Mouse (Mus musculus) neural tube, embryonic 12.5 days (tissue): ENCODE measurements at regions not wholly inside any gene's neighbourhood (a gene's known extent, or its start where the extent isn't known, plus 50 kb on each side); places are given as distances from the start of the nearest gene placed in this dataset.
A peak's percentile ranks its signal among the peaks of the same experiment; 100 is the strongest.

Experiments
- ATAC-seq: fragments of 200-750 bp; cut with Nextera tagmentation; 2 replicates; pipeline ENCODE4 v1.8.0; 2017; ENCODE audit warnings: low read depth, mild to moderate bottlenecking, moderate TSS enrichment, moderate library complexity; ENCODE audit not compliant: low FRiP score
- H3K27ac ChIP-seq: fragments of 300-500 bp; sonication (generic); 2 replicates; pipeline ENCODE4 v1.5.1; 2016
- H3K27me3 ChIP-seq: fragments of 300-500 bp; sonication (generic); replicated peaks from 2 replicates; pipeline ENCODE4 v1.6.1; 2016; ENCODE audit warnings: mild to moderate bottlenecking
- H3K36me3 ChIP-seq: fragments of 300-500 bp; sonication (generic); 2 replicates; pipeline ENCODE4 v1.6.1; 2016; ENCODE audit warnings: mild to moderate bottlenecking
- H3K4me1 ChIP-seq: fragments of 300-500 bp; sonication (generic); 2 replicates; pipeline ENCODE4 v1.6.1; 2016
- H3K4me2 ChIP-seq: fragments of 300-500 bp; sonication (generic); replicated peaks from 2 replicates; pipeline ENCODE4 v1.6.1; 2016; ENCODE audit warnings: mild to moderate bottlenecking
- H3K4me3 ChIP-seq: fragments of 300-500 bp; sonication (generic); 2 replicates; pipeline ENCODE4 v1.5.1; 2016
- H3K9ac ChIP-seq: fragments of 300-500 bp; sonication (generic); 2 replicates; pipeline ENCODE4 v1.6.1; 2016; ENCODE audit warnings: mild to moderate bottlenecking
- H3K9me3 ChIP-seq: fragments of 300-500 bp; sonication (generic); 2 replicates; pipeline ENCODE4 v1.6.1; 2016; ENCODE audit warnings: mild to moderate bottlenecking
- WGBS: fragments of 180-500 bp; shearing (Covaris S2); methylation state at CpG from one replicate; pipeline ENCODE4 v1.1.7; 2016; 5-methylcytosine and 5-hydroxymethylcytosine counted together

DNA sequence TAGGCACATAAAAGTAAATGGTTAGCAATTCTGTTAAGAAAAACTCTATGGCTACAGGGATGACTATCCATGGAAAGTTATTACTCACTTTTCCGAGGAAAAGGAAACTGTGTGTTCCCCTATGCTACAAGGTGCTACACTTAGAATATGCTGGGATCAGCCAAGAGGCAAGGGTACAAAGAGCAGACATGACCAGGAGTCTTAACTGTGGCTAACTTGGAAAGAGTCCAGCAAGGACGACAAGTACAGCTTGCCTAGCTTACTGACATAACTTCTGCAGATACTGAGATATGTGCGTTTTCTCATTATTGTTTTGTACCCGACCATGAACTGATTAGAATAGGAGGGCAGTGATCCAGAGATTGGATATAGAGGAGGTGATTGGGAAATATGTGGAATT is 296.4 kb downstream of the Gm16223 start:
- Histone ChIP-seq H3K27ac (no peak overlapping the region), H3K36me3 (no peaks in the 10 kb centered on the region), H3K4me3 (no peak overlapping the region), H3K9ac (no peak overlapping the region), H3K27me3 (no peaks in the 10 kb centered on the region), H3K9me3 (no peaks in the 10 kb centered on the region), H3K4me1 (no peaks in the 10 kb centered on the region), H3K4me2 (no peak overlapping the region)
- ATAC-seq: no peak
- WGBS: 89% methylated on average over 4 of the region's 4 CpGs

DNA sequence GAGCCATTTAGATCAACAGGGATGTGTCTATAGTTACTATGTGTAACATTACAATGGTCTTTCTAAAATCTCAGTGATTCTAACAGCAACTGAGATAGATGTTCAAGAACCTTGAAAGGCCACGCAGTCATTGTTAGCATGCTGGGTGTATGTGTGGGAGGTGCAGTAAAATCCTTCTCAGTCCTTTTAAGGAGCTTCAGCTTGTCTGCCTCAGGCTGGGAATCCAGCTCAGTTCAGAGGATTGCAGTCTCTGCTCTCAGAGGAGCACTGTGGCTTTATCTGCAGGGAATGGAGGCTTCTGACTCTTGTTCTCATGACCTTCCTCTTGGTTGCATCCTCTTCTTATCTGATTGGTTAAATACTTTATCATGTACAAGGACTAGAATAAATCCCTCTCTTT is 320.2 kb downstream of the Gm16223 start:
- no peak overlapping the region for H3K4me2 ChIP-seq
- whole genome bisulfite sequencing: 68% methylated on average over 1 of the region's 1 CpGs
- H3K4me3 ChIP-seq: no peak overlapping the region
- H3K9me3 ChIP-seq: no peaks in the 10 kb centered on the region
- no peak overlapping the region for H3K27ac ChIP-seq
- no peak overlapping the region for H3K9ac ChIP-seq
- ATAC-seq: no peak
- H3K36me3 ChIP-seq: no peaks in the 10 kb centered on the region
- H3K4me1 ChIP-seq: no peaks in the 10 kb centered on the region
- H3K27me3 ChIP-seq: no peaks in the 10 kb centered on the region

DNA sequence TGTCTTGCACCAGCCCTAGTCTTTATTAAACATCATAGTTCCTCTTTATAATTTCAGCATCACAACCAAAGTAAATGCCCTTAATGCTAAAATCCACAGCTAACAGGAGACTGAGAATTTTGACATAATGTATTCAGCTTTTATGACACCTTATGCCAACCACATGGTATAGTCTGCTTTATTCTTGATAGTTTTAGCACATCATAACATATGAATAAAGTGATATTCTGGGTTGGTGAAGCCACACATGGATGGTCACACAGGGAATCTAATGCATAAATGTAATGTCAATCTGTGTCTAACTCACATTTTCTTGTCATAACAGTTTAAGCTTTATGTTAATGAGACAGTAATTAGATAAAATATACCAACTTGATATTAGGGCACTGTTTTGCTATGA is 328.9 kb downstream of the Gm16223 start:
- Histone ChIP-seq H3K36me3 (no peaks in the 10 kb centered on the region), H3K4me3 (no peak overlapping the region), H3K4me1 (no peaks in the 10 kb centered on the region), H3K9ac (no peak overlapping the region), H3K27ac (no peak overlapping the region), H3K27me3 (no peaks in the 10 kb centered on the region), H3K9me3 (no peaks in the 10 kb centered on the region), H3K4me2 (no peak overlapping the region)
- ATAC-seq: no peak

DNA sequence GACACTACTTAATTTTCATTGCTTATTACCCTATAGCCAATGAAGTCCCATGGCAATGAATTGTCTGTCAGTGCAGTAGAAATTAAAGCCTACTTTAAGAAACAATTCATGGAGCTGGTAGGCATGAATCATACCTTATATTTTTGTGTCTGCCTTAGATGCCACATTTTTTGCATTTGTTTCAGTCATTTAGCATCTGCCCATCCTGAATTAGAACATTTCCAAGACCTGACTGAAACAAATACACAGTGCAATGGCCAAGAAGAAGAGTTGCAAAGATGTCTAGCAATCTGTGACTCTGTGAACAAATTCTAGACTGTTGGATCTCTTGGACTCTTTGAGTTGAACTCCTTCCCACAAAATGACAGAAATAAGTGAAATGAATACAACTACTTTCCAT is 342.2 kb downstream of the Gm16223 start:
- Histone ChIP-seq H3K9ac (no peak overlapping the region), H3K27ac (no peak overlapping the region), H3K27me3 (no peaks in the 10 kb centered on the region), H3K4me3 (no peak overlapping the region), H3K36me3 (no peaks in the 10 kb centered on the region), H3K4me1 (no peaks in the 10 kb centered on the region), H3K9me3 (no peaks in the 10 kb centered on the region), H3K4me2 (no peak overlapping the region)
- ATAC-seq: no peak

DNA sequence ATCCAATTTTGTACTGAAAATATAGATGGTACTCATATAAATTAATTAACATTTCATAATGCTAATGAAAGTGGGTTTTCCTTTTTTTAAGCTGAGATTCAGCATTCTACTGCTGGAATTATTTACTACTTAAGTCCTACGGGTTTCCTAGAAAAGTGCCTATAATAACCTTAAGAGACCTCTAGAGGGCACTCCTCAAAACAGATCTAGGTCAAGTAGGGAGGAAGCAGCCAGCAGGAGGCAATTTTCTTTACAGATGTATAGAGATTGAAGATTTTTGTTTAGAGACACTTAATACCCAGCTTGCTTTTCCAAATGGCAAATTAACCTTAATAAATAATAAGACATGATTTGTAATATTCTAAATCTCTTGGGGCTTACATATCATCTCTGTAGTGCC is 344.5 kb downstream of the Gm16223 start:
- Histone ChIP-seq H3K27me3 (no peaks in the 10 kb centered on the region), H3K9me3 (no peaks in the 10 kb centered on the region), H3K4me1 (no peaks in the 10 kb centered on the region), H3K9ac (no peak overlapping the region), H3K4me3 (no peak overlapping the region), H3K36me3 (no peaks in the 10 kb centered on the region), H3K4me2 (no peak overlapping the region), H3K27ac (no peak overlapping the region)
- 0 out of 2 replicates have a peak, but pooled peaks have one; percentile 50 for ATAC-seq
- 33% methylated on average over 1 of the region's 1 CpGs for WGBS

DNA sequence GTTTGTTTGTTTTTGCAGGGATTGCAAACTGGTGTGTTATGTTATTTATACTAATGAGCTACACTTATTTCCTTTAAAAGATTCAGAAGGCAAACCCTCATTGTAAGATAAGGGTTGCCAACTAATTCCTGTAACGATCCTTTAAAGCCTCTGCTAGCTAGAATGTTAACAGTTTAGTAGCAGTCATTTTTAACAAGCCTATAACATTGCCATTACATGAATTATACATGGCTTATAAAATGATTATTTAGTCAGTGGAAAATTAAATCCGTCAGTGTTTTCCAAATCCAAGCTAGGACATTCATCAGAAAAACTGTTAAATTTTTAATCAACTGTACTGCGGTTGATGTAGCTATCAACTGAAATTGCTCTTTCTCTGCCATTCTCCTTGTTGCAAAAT is 358.1 kb downstream of the Gm16223 start:
- ATAC-seq: peak; percentile 53; the same call in 1 of the 2 replicates
- H3K36me3 ChIP-seq: no peaks in the 10 kb centered on the region
- no peaks in the 10 kb centered on the region for H3K27me3 ChIP-seq
- H3K4me3 ChIP-seq: no peak overlapping the region
- H3K9me3 ChIP-seq: no peaks in the 10 kb centered on the region
- no peak overlapping the region for H3K4me2 ChIP-seq
- no peak overlapping the region for H3K27ac ChIP-seq
- H3K9ac ChIP-seq: no peak overlapping the region
- no peaks in the 10 kb centered on the region for H3K4me1 ChIP-seq
- WGBS: 67% methylated on average over 3 of the region's 3 CpGs

DNA sequence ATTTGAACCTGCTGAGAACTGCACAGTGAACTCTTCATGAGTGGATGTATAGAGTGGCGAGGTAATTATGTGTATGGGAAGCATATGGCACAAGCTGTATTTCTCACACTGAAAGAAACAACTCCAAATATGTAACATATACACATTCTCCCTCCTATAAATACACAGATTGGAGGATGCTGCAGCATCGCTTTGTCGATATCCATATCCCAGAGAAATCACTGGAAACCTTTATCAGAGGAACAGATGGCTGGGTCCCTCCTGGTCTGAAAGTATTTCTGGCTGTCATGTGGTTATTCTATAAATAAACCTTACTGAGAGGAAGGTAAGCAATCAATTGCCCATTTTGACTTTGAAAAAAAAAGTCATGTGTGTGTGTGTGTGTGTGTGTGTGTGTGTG is 365.4 kb downstream of the Gm16223 start:
- Histone ChIP-seq H3K9ac (no peak overlapping the region), H3K9me3 (no peaks in the 10 kb centered on the region), H3K4me1 (no peaks in the 10 kb centered on the region), H3K4me3 (no peak overlapping the region), H3K27ac (no peak overlapping the region), H3K27me3 (no peaks in the 10 kb centered on the region), H3K4me2 (no peak overlapping the region), H3K36me3 (no peaks in the 10 kb centered on the region)
- no peak for ATAC-seq
- WGBS: 90% methylated on average over 3 of the region's 3 CpGs

DNA sequence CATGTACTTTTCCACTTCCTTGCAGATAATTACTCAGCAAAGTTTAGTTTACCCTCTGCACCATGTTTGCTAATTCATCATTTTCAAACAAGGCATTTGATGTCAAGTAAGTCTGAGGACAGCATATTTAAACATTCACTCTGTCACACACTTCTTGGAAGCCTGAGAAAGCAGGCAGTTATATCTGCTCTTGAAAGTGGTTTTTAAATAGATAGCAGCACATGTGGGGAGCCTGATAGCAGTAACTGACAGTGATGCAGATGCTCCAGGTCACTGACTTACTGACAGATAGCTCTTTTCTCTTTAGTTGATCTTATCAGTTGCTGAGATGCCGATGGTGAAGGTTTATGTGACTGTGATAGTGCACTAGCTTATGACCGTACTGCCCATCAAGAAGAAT is 380.9 kb downstream of the Gm16223 start:
- H3K27me3 ChIP-seq: no peaks in the 10 kb centered on the region
- no peak overlapping the region for H3K9ac ChIP-seq
- WGBS: 81% methylated on average over 2 of the region's 2 CpGs
- H3K4me3 ChIP-seq: no peak overlapping the region
- no peaks in the 10 kb centered on the region for H3K9me3 ChIP-seq
- H3K4me1 ChIP-seq: no peaks in the 10 kb centered on the region
- H3K27ac ChIP-seq: no peak overlapping the region
- no peak for ATAC-seq
- H3K4me2 ChIP-seq: no peak overlapping the region
- no peaks in the 10 kb centered on the region for H3K36me3 ChIP-seq

DNA sequence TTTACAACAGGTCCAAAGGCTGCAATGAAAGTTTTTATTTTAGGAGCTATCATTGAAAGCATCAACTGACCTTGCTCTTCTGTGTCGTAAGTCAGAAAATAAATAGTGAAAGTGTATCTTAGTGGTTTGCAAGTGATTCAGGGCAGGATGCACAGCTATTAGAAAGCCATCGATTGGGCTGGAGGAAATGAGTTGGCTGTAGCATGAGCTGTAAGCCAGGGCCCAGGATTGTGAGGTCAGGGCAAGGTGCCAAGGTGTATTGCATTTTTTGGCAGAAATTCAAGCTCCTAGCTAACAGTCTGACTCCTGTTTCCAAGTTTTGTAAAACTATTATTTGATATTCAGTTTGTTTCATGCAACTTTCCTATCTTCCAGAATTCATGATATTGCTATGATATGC is 381.8 kb downstream of the Gm16223 start:
- no peaks in the 10 kb centered on the region for H3K27me3 ChIP-seq
- H3K4me3 ChIP-seq: no peak overlapping the region
- no peaks in the 10 kb centered on the region for H3K9me3 ChIP-seq
- no peaks in the 10 kb centered on the region for H3K4me1 ChIP-seq
- H3K4me2 ChIP-seq: no peak overlapping the region
- ATAC-seq: no peak
- no peak overlapping the region for H3K9ac ChIP-seq
- H3K27ac ChIP-seq: no peak overlapping the region
- no peaks in the 10 kb centered on the region for H3K36me3 ChIP-seq
- 95% methylated on average over 2 of the region's 2 CpGs for WGBS

DNA sequence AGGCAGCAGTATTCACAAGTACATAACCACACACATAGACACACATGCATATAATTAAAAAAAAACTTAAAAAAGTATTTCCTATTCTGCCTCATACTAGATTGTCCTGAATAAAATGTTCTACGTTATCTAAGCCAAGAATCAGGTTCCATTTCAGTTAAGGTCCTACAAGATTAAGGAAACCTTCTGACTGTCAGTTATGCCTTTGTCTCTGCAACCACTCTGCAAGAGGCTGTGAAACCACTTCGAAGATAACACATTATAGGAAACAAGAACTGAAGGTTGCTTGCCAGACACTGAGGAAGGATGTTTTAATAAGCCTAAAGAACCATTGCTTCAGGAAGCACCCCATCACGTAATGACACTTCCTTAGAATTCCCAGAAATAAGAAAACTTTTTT is 385.9 kb downstream of the Gm16223 start:
- H3K36me3 ChIP-seq: no peaks in the 10 kb centered on the region
- ATAC-seq: no peak
- H3K27me3 ChIP-seq: no peaks in the 10 kb centered on the region
- H3K4me2 ChIP-seq: no peak overlapping the region
- H3K9me3 ChIP-seq: no peaks in the 10 kb centered on the region
- H3K27ac ChIP-seq: no peak overlapping the region
- H3K4me3 ChIP-seq: no peak overlapping the region
- WGBS: 81% methylated on average over 3 of the region's 3 CpGs
- no peaks in the 10 kb centered on the region for H3K4me1 ChIP-seq
- H3K9ac ChIP-seq: no peak overlapping the region

DNA sequence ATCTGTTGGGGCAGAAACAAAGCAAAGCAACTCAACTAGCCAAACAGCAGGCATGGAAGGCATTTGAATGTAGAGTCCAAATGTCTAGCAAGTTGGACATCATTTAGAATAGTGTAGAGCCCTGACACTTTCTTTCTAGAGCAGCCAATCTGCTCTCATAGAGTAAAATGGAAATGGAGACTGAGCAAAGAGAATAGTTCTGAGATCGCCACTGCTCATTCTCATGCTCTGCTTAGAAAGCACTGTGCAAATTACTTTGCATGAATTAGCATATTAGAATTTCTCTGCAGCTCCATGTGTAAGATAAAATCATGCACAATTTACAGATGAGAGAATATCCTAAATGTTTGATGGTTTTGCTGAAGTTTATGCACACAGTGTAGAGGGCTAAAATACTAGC is 393.4 kb downstream of the Gm16223 start:
- Histone ChIP-seq H3K4me2 (no peak overlapping the region), H3K4me3 (no peak overlapping the region), H3K27me3 (no peaks in the 10 kb centered on the region), H3K9ac (no peak overlapping the region), H3K4me1 (no peaks in the 10 kb centered on the region), H3K36me3 (no peaks in the 10 kb centered on the region), H3K27ac (no peak overlapping the region), H3K9me3 (no peaks in the 10 kb centered on the region)
- 87% methylated on average over 1 of the region's 1 CpGs for WGBS
- ATAC-seq: no peak

DNA sequence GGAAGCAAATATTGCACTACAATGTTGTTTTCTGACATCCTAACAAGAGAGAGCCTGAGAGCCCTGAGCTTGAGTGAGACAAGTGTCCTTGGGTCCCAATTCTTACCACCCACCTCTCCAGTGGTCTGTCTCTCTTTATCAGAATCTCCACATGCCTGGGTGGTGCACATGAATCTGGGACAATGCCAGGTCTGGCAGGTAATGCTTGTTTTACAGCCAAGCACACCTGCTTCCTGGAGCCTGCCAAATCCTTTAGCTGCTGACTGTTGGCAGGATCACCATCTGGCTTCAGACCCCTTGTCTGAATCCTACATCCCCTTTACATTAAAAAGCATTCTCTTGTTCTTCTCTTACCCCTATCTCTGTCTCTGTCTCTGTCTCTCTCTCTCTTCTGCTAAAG is 397.1 kb downstream of the Gm16223 start:
- ATAC-seq: no peak
- Histone ChIP-seq H3K4me1 (no peaks in the 10 kb centered on the region), H3K4me2 (no peak overlapping the region), H3K9ac (no peak overlapping the region), H3K9me3 (no peaks in the 10 kb centered on the region), H3K36me3 (no peaks in the 10 kb centered on the region), H3K4me3 (no peak overlapping the region), H3K27me3 (no peaks in the 10 kb centered on the region), H3K27ac (no peak overlapping the region)

DNA sequence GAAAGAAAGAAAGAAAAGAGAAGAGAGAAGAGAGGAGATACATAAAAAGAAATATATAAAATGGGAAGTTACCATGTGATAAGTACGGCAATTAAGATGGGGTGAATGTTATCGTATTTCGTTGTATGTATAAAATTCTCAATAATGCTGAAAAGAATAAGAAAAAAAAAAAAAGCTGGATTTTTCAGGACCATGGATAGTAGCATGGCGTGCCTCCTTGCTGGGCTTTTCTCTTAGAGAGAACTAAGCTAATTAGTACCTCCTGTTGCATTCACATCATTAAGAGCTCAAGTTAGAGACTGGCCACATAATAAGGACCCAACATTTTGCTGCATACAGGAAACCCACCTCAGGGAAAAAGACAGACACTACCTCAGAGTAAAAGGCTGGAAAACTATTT is 405.7 kb downstream of the Gm16223 start:
- no peak overlapping the region for H3K27ac ChIP-seq
- H3K4me3 ChIP-seq: no peak overlapping the region
- H3K27me3 ChIP-seq: no peaks in the 10 kb centered on the region

More for the DNA sequence above, 405.7 kb downstream of the Gm16223 start:
- 82% methylated on average over 4 of the region's 4 CpGs for WGBS
- ATAC-seq: no peak
- Histone ChIP-seq H3K9ac (no peak overlapping the region), H3K36me3 (no peaks in the 10 kb centered on the region), H3K9me3 (no peaks in the 10 kb centered on the region), H3K4me2 (no peak overlapping the region), H3K4me1 (no peaks in the 10 kb centered on the region)
